Mouse (Mus musculus) testis, adult 2 months (tissue): ENCODE measurements at regions not wholly inside any gene's neighbourhood (a gene's known extent, or its start where the extent isn't known, plus 50 kb on each side); places are given as distances from the start of the nearest gene placed in this dataset.

Source experiments
- H3K27ac ChIP-seq: fragments of 200-500 bp; 2 replicates; pipeline ENCODE4 v1.5.1; 2012; ENCODE audit warnings: low read depth, low read length; ENCODE audit not compliant: control insufficient read depth, insufficient read depth
- H3K27me3 ChIP-seq: fragments of 200-500 bp; 2 replicates; pipeline ENCODE4 v1.6.1; 2012; ENCODE audit warnings: mild to moderate bottlenecking, low read length, moderate library complexity; ENCODE audit not compliant: control insufficient read depth, insufficient read depth
- H3K36me3 ChIP-seq: fragments of 200-500 bp; 2 replicates; pipeline ENCODE4 v1.6.1; 2012; ENCODE audit warnings: mild to moderate bottlenecking, low read length; ENCODE audit not compliant: control insufficient read depth, insufficient read depth
- H3K4me1 ChIP-seq: fragments of 200-500 bp; 2 replicates; pipeline ENCODE4 v1.6.1; 2012; ENCODE audit warnings: low read length; ENCODE audit not compliant: control insufficient read depth, insufficient read depth
- H3K4me3 ChIP-seq: fragments of 200-500 bp; 2 replicates; pipeline ENCODE4 v1.5.1; 2012; ENCODE audit warnings: low read depth, mild to moderate bottlenecking, low read length, moderate library complexity, mixed read lengths; ENCODE audit not compliant: control insufficient read depth
- CTCF ChIP-seq: fragments of 200-500 bp; IDR thresholded peaks from 2 replicates; pipeline ENCODE4 v1.5.1; 2012; ENCODE audit warnings: low read depth, mild to moderate bottlenecking, inconsistent platforms, low read length, moderate library complexity; ENCODE audit not compliant: control insufficient read depth, insufficient read depth, insufficient replicate concordance
- POLR2A ChIP-seq: fragments of 200-500 bp; IDR thresholded peaks from 2 replicates; pipeline ENCODE4 v1.6.1; 2012; ENCODE audit warnings: low read depth, mild to moderate bottlenecking, inconsistent platforms, low read length, moderate library complexity; ENCODE audit not compliant: control insufficient read depth

DNA sequence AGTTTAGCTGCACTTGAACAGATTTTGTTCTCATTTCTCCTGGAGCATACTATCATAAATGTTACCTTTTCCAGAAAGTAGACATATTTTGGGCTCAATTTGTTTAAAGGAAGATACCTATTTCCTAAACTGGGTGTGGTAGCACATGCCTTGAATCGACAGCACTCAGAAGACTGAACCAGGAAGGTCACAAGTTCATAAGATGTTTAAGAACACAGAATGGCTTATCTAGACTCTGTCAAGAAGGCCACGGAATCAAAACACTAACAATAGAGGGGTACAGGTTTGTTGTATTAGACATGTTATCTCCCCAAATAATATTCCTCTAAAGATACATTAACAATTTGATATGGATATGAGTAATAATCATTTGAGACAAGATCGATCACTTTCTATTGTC, 64.4 kb upstream of the Atp2b1 start:
- no peaks in the 10 kb centered on the region for H3K36me3 ChIP-seq
- no peak overlapping the region for H3K27ac ChIP-seq
- TF ChIP-seq POLR2A (no peak), CTCF (no peak)
- no peaks in the 10 kb centered on the region for H3K4me1 ChIP-seq
- no peaks in the 10 kb centered on the region for H3K27me3 ChIP-seq
- no peak overlapping the region for H3K4me3 ChIP-seq

GRCm38 (mm10) chr10:98857395-98857794, 56.8 kb upstream of the Atp2b1 start:
- Histone ChIP-seq H3K27me3 (no peaks in the 10 kb centered on the region), H3K27ac (no peak overlapping the region), H3K4me1 (no peaks in the 10 kb centered on the region), H3K36me3 (no peaks in the 10 kb centered on the region), H3K4me3 (no peak overlapping the region)
- no peak for TF ChIP-seq POLR2A
- no peak for TF ChIP-seq CTCF

- Histone ChIP-seq H3K27me3 (no peaks in the 10 kb centered on the region), H3K4me1 (no peaks in the 10 kb centered on the region), H3K4me3 (no peak overlapping the region), H3K36me3 (no peaks in the 10 kb centered on the region), H3K27ac (no peak overlapping the region)
- TF ChIP-seq CTCF = no peak
- TF ChIP-seq POLR2A = no peak
These were observed 52.7 kb upstream of the Atp2b1 start for GRCm38 (mm10) chr10:98861521-98861920.

DNA sequence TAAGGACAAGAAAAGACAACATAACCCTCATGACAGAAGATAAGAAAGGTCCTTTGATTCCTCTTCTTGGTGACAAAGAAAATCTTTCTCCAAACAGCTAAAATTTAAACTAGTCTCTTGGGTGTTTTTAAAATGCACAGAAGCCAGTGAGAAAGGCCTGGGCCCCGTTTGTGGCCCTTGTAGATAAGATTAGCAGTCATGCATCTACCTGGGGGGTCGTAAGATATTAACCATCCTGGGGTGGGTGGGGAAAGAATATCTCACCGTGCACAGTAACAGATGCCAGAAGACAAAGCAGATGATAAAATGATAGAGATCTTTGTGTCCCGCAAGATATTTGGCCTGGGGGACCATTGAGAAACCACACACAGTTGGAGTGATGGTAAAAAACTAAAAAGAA, 51.5 kb upstream of the Atp2b1 start:
- Histone ChIP-seq H3K27me3 (no peaks in the 10 kb centered on the region), H3K4me1 (no peaks in the 10 kb centered on the region), H3K36me3 (no peaks in the 10 kb centered on the region), H3K4me3 (no peak overlapping the region), H3K27ac (no peak overlapping the region)
- TF ChIP-seq CTCF (no peak), POLR2A (no peak)

- no peaks in the 10 kb centered on the region for H3K27me3 ChIP-seq
- H3K27ac ChIP-seq = no peak overlapping the region
- TF ChIP-seq POLR2A = no peak
- TF ChIP-seq CTCF = no peak
- no peak overlapping the region for H3K4me3 ChIP-seq
- no peaks in the 10 kb centered on the region for H3K4me1 ChIP-seq
- H3K36me3 ChIP-seq = no peaks in the 10 kb centered on the region
These were observed 49.8 kb upstream of the Atp2b1 start for GRCm38 (mm10) chr10:98864384-98864783.
